Mouse (Mus musculus) embryonic facial prominence, embryonic 14.5 days (tissue): ENCODE measurements around the gene Cpne4. TPM values are rescaled to one million over a fixed set of nuclear protein-coding genes. Genes with fewer than 3 reads are reported as not detected.
A peak's percentile ranks its signal among the peaks of the same experiment; 100 is the strongest.

Experiments used
- ATAC-seq: fragments of 200-750 bp; cut with Nextera tagmentation; 2 replicates; pipeline ENCODE4 v1.8.0; 2017; ENCODE audit warnings: low read depth, moderate number of reproducible peaks, moderate TSS enrichment
- DNase-seq: peaks from one replicate; pipeline ENCODE4 v3.0.0-alpha.2; 2015; ENCODE audit warnings: low spot score
- H3K27ac ChIP-seq: fragments of 300-500 bp; sonication (generic); replicated peaks from 2 replicates; pipeline ENCODE4 v1.5.1; 2014; ENCODE audit warnings: low read depth, mild to moderate bottlenecking, low read length, moderate library complexity
- H3K27me3 ChIP-seq: fragments of 300-500 bp; sonication (generic); replicated peaks from 2 replicates; pipeline ENCODE4 v1.6.1; 2014; ENCODE audit warnings: low read length; ENCODE audit not compliant: control insufficient read depth, insufficient read depth
- H3K36me3 ChIP-seq: fragments of 300-500 bp; sonication (generic); 2 replicates; pipeline ENCODE4 v1.6.1; 2014; ENCODE audit warnings: low read length, mixed read lengths; ENCODE audit not compliant: control insufficient read depth, insufficient read depth
- H3K4me1 ChIP-seq: fragments of 300-500 bp; sonication (generic); 2 replicates; pipeline ENCODE4 v1.6.1; 2014; ENCODE audit warnings: antibody characterized with exemption, low read length; ENCODE audit not compliant: control insufficient read depth, insufficient read depth
- H3K4me2 ChIP-seq: fragments of 300-500 bp; sonication (generic); 2 replicates; pipeline ENCODE4 v1.6.1; 2014; ENCODE audit warnings: low read depth, mild to moderate bottlenecking, low read length, moderate library complexity, mixed read lengths
- H3K4me3 ChIP-seq: fragments of 300-500 bp; sonication (generic); 2 replicates; pipeline ENCODE4 v1.5.1; 2014; ENCODE audit warnings: low read depth, mild to moderate bottlenecking, low read length
- H3K9ac ChIP-seq: fragments of 300-500 bp; sonication (generic); 2 replicates; pipeline ENCODE4 v1.6.1; 2014; ENCODE audit warnings: low read depth, mild to moderate bottlenecking, low read length, moderate library complexity, mixed read lengths
- H3K9me3 ChIP-seq: fragments of 300-500 bp; sonication (generic); 2 replicates; pipeline ENCODE4 v1.6.1; 2016; ENCODE audit warnings: low read length; ENCODE audit not compliant: control insufficient read depth
- WGBS: fragments of 180-500 bp; shearing (Covaris S2); extraction: QIAGEN DNeasy Blood & Tissue Kit; methylation state at CpG from one replicate; pipeline ENCODE4 v1.1.7; 2014; 5-methylcytosine and 5-hydroxymethylcytosine counted together
- polyA plus RNA-seq: library from polyadenylated mRNA; unstranded; fragments of >200 nt; fragmentation: Nextera tagmentation; extraction: Ambion mirVana; gene quantifications from 2 replicates; pipeline ENCODE4 v1.2.1, GENCODE M21; 2014

The Cpne4 gene
- polyA plus RNA-seq, 1 experiment from 2014 or later, result 2.4 TPM

DNA sequence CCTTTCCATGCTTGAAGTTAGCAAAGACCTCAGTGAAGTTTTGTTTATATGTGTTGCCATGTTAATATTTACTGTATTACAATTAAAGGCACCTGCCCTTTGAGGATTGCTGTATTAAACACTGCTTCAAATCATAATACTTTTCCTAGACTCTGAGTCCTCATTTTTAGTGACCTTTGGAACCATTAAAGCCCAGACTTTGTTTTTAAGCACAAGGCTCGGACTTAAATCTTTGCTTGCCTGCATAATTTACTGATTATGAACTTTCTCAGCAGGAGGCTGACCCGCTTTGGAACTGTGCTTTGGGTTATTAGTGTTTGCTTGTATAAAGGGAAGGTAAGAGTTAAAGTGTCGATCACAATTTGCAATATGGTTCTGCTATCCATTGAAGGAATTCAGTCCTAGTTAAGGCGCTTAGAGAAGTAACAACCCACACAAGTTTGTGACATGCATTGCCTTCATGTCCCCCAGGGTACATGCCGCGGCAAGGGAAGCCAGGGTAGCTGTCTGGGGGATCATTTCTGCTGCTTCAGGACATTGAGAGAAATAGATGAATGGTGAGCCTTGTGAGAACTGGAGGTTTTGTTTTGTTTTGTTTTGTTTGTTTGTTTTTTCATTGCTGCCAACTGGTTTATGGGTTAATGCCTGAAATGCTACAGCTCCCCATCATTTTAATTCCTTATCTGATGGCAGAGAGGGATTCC, 35.0 kb downstream of the Cpne4 start:
- Histone ChIP-seq H3K4me1 (no peaks in the 10 kb centered on the region), H3K27me3 (no peaks in the 10 kb centered on the region), H3K36me3 (no peaks in the 10 kb centered on the region), H3K4me2 (no peak overlapping the region), H3K27ac (no peak overlapping the region), H3K9ac (no peak overlapping the region), H3K4me3 (no peak overlapping the region), H3K9me3 (no peaks in the 10 kb centered on the region)
- 48% methylated on average over 6 of the region's 6 CpGs for WGBS
- DNase-seq, result no peak
- ATAC-seq, result no peak

DNA sequence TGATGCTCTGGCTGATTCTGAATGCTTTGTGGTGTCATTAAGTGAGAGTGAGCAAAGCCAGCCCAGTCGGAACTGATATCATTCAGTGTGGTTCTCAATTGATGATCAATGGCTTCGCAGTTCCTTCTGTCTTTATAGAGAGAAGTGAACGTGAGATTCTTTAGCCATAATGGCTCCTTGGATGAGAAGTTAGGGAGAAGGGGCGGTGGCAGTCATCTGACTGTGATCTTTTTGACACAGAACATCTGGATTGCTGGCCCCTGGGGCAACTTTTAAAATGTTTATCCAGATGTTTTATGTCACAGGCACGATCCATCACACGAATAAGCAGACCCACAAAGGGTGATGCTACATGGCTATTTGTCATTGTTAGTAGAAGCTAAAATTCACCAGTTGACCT, 35.6 kb downstream of the Cpne4 start:
- Histone ChIP-seq H3K4me2 (no peak overlapping the region), H3K4me1 (no peaks in the 10 kb centered on the region), H3K9me3 (no peaks in the 10 kb centered on the region), H3K27ac (no peak overlapping the region), H3K36me3 (no peaks in the 10 kb centered on the region), H3K4me3 (no peak overlapping the region), H3K9ac (no peak overlapping the region), H3K27me3 (no peaks in the 10 kb centered on the region)
- 27% methylated on average over 6 of the region's 6 CpGs for WGBS
- ATAC-seq (no peak), DNase-seq (no peak)

DNA sequence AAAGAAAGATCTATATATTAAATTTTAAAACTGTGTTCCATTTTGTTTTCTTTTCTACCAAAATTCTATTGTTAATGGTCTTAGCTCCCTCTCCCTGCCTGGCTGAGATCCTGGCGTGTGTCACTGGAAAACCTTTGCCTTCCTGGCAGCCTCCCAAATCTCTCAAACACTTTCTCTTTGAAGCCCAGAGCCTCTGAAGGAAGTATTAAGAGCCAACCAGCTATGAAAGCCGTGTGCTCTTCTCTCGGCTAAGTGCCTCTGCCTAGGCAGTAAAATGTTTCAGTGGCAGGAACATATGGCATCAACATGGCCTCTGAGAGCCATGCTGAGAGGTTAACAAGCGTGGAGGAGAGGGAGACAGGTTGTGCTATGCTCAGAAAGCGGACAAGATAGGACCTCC, 47.5 kb downstream of the Cpne4 start:
- Histone ChIP-seq H3K4me1 (no peaks in the 10 kb centered on the region), H3K9ac (no peak overlapping the region), H3K4me2 (no peak overlapping the region), H3K9me3 (no peaks in the 10 kb centered on the region), H3K4me3 (no peak overlapping the region), H3K27ac (no peak overlapping the region), H3K27me3 (no peaks in the 10 kb centered on the region), H3K36me3 (no peaks in the 10 kb centered on the region)
- WGBS, result 36% methylated on average over 5 of the region's 5 CpGs
- DNase-seq (peak; percentile 40), ATAC-seq (no peak)

DNA sequence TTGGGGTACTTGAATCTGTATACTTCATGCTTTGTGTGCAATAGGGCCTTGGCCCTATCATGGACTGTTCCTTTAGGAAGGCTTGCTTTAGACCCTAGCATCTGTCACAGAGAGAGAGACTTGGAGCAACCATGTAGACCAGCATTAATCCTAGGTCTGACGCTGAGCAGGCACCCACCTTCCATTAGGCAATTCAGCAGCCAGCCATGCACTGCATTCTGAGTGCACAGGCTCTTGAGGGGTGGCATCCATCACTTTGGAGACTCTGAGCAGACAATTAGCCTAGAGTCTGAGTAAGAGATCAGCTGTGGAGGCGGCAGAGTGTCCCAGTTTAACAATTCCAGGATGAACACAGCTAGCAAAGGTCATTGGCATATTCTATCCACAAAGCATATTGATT, 47.9 kb downstream of the Cpne4 start:
- no peaks in the 10 kb centered on the region for H3K4me1 ChIP-seq
- no peaks in the 10 kb centered on the region for H3K27me3 ChIP-seq
- ATAC-seq (no peak), DNase-seq (no peak)
- no peaks in the 10 kb centered on the region for H3K9me3 ChIP-seq
- H3K9ac ChIP-seq, result no peak overlapping the region
- no peak overlapping the region for H3K4me2 ChIP-seq
- no peak overlapping the region for H3K4me3 ChIP-seq
- 78% methylated on average over 2 of the region's 2 CpGs for WGBS
- no peaks in the 10 kb centered on the region for H3K36me3 ChIP-seq
- H3K27ac ChIP-seq, result no peak overlapping the region

DNA sequence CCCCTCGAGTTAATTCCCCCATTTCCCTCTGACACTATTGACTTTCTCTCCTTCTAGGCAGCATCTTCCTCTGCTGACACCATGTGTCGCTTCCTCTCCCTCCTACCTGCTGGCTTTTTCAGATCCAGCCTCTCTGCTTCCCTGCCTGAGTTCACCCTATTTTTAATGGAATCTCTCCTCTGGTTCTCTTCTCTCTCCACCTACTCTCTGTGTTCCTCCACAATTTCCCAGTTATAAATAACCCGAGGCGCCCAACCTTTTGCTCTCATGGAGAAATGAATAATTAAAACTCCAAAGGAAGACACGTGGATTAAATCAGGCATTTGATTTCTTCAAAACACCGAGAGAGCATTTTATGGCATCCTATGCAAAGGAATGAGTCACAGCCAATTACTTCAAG, 65.4 kb downstream of the Cpne4 start:
- no peaks in the 10 kb centered on the region for H3K36me3 ChIP-seq
- ATAC-seq (no peak), DNase-seq (no peak)
- no peak overlapping the region for H3K9ac ChIP-seq
- no peaks in the 10 kb centered on the region for H3K9me3 ChIP-seq
- H3K27me3 ChIP-seq, result no peaks in the 10 kb centered on the region
- H3K27ac ChIP-seq, result no peak overlapping the region
- no peak overlapping the region for H3K4me3 ChIP-seq
- H3K4me2 ChIP-seq, result no peak overlapping the region
- 57% methylated on average over 6 of the region's 6 CpGs for WGBS
- no peaks in the 10 kb centered on the region for H3K4me1 ChIP-seq

DNA sequence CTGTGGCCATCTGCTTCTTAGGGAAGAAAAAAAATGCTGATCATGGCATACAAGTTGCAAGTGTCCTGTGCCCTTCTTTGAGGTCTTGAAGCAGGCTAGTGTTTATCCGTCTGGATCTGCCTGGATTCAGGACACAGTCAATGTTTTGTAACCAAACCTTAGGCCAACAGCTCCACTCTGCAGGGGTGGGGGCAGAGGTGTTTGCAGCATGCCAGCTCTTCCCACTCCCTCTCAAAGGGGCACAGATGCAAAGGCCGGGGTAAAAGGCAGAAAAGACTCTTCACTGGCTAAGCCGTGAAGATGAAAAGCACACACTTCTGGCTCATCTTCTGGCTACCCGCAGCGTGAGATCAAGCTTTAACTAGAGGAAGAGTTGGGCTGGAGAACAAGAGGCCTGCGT, 69.6 kb downstream of the Cpne4 start:
- ATAC-seq, result no peak
- Histone ChIP-seq H3K27me3 (no peaks in the 10 kb centered on the region), H3K36me3 (no peaks in the 10 kb centered on the region), H3K27ac (no peak overlapping the region), H3K4me1 (no peaks in the 10 kb centered on the region), H3K9me3 (no peaks in the 10 kb centered on the region), H3K4me2 (no peak overlapping the region), H3K9ac (no peak overlapping the region), H3K4me3 (no peak overlapping the region)
- 61% methylated on average over 6 of the region's 6 CpGs for WGBS
- DNase-seq, result no peak

DNA sequence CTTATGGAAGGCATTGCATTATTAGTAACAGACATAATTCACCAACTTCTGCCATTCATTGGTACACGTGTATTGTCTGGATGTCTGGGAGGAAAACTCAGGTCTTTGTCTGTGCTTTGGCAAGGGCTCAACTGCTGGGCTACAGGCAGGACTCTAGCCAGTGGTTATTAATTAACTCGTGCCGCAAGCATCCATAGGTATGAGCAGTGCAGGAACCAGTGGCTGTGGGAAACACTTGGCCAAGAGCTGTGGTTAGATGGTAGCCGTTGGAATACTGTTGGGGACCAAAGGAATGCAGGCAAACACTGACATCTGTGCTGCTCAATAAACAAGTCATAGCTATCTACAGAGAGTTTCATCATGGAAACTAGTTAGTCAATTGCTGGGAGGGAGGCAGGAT, 76.5 kb downstream of the Cpne4 start:
- WGBS, result 83% methylated on average over 4 of the region's 4 CpGs
- H3K27ac ChIP-seq, result no peak overlapping the region
- no peak overlapping the region for H3K4me2 ChIP-seq
- DNase-seq, result no peak
- no peaks in the 10 kb centered on the region for H3K27me3 ChIP-seq
- no peak overlapping the region for H3K4me3 ChIP-seq
- H3K4me1 ChIP-seq, result no peaks in the 10 kb centered on the region
- no peak for ATAC-seq
- H3K9ac ChIP-seq, result no peak overlapping the region
- H3K36me3 ChIP-seq, result no peaks in the 10 kb centered on the region
- H3K9me3 ChIP-seq, result no peaks in the 10 kb centered on the region

DNA sequence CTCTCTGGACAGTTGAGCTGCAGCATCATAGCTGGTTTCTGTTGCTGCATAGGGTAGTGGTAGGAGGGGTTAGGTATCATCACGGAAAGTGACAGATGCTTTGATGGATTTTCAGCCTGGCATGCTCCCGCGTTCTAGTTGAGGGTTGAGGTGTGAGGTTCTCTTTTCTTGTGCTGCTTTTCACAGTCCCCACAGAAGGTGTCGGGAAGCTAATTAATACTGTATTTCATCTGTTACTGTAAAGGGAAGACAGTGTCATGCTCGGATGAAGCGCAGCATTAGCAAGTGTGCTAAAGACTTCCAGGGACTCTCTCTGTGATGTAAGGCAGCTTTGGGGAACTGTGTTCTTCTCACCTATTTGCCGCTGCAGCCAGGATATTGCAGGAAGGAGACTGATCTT, 80.7 kb downstream of the Cpne4 start:
- Histone ChIP-seq H3K9ac (no peak overlapping the region), H3K27ac (no peak overlapping the region), H3K27me3 (no peaks in the 10 kb centered on the region), H3K4me3 (no peak overlapping the region), H3K9me3 (no peaks in the 10 kb centered on the region), H3K36me3 (no peaks in the 10 kb centered on the region), H3K4me2 (no peak overlapping the region), H3K4me1 (no peaks in the 10 kb centered on the region)
- DNase-seq (no peak), ATAC-seq (no peak)
- WGBS, result 69% methylated on average over 7 of the region's 7 CpGs

DNA sequence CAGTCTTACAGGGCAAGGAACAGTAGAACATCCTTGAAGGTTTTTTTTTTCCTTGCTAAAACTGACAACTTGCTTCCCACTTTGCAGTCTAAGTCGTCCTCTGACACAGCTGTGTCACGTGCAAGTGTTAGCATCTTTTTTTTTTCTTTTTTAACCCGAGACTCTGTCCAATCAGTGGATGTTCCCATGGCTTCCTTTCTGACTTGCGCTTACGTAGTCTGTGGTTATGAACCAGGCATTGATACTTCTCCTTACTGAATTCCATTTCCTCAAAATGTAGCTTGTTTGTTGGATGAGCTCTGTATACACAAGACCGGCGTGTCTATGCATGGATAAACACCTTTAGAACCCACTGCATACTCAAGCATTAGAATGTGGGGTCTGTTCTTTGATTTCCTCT, 82.2 kb downstream of the Cpne4 start:
- no peaks in the 10 kb centered on the region for H3K4me1 ChIP-seq
- no peak overlapping the region for H3K4me3 ChIP-seq
- H3K27ac ChIP-seq, result no peak overlapping the region
- no peaks in the 10 kb centered on the region for H3K36me3 ChIP-seq
- H3K4me2 ChIP-seq, result no peak overlapping the region
- DNase-seq, result no peak
- H3K9ac ChIP-seq, result no peak overlapping the region
- WGBS, result 72% methylated on average over 7 of the region's 7 CpGs
- no peaks in the 10 kb centered on the region for H3K9me3 ChIP-seq
- ATAC-seq, result no peak
- H3K27me3 ChIP-seq, result no peaks in the 10 kb centered on the region
